Mouse (Mus musculus) testis, adult 2 months (tissue): Measurements from ENCODE around the gene Gm20388.

Experiments used
- CTCF ChIP-seq: fragments of 200-500 bp; IDR thresholded peaks from 2 replicates; pipeline ENCODE4 v1.5.1; 2012; ENCODE audit warnings: low read depth, mild to moderate bottlenecking, inconsistent platforms, low read length, moderate library complexity; ENCODE audit not compliant: control insufficient read depth, insufficient read depth, insufficient replicate concordance
- POLR2A ChIP-seq: fragments of 200-500 bp; IDR thresholded peaks from 2 replicates; pipeline ENCODE4 v1.6.1; 2012; ENCODE audit warnings: low read depth, mild to moderate bottlenecking, inconsistent platforms, low read length, moderate library complexity; ENCODE audit not compliant: control insufficient read depth

DNA sequence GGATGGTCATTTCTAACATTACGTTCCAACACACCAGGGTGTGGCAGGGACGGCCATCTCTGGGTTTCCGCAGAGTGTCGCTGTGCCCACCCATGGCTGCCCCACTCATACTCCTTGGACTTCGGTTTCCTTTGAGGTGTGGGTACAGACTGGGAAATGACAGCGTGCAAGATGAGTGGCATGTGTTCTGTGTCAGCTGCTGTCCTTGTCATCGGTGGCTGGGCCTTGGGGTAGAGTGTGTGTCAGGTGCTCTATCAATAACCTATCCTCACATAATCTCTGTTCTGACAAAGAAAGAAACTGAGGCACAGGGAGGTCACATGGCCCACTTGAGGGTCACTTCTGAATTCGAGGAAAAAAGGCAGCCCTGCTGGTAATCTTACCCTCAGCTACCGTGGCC, 2726.6 kb downstream of the Gm20388 start:
- TF ChIP-seq CTCF (no peak), POLR2A (no peak)
